Mouse (Mus musculus) 416B (cell line): ENCODE results near the gene Ehd4.

Experiments
- DNase-seq: peaks from one replicate; pipeline ENCODE4 v3.0.0; 2011; ENCODE audit warnings: low read depth

Ehd4 gene

DNA sequence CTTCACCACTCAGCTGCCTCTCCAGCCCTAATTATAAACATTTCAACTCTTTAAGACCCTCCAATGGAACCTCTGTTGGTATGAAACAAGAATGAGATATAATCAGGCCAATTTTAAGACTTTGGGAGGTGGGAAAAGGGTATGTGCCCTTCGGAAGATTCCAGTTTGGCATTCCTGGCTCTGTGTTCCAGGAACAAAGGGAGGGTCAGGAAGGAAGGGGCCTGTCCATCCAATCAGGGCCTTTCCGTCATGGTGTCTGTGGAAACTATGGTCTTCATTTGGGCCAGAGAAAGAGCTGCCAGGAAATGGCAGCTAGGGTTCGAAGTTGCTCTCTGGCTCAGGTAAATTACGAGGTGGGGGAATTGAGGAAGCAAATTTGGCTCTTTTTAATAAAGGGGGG is 46.3 kb downstream of the Ehd4 start:
- DNase-seq, result no peak

DNA sequence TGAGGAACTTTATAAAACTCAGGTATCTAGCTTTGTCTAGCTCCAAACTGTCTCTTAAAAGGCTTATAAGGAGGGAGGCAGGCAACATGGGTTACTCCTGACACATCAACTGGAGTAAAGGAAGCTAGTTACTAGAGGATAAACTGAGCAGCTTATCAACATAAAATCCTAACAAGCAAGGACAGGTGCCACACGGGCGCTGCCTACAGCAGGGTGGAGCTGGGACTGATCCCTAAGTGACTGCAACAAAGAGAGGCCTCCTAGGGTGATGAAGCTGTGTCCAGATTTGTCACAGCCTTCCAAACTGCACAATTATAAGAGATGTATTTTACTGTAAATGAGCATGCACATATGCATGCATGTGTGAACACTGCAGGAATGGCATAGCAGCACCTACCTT is 47.0 kb downstream of the Ehd4 start:
- no peak for DNase-seq

- DNase-seq, result no peak
Measured at GRCm38 (mm10) chr2:120106397-120106973, 47.9 kb downstream of the Ehd4 start.

DNA sequence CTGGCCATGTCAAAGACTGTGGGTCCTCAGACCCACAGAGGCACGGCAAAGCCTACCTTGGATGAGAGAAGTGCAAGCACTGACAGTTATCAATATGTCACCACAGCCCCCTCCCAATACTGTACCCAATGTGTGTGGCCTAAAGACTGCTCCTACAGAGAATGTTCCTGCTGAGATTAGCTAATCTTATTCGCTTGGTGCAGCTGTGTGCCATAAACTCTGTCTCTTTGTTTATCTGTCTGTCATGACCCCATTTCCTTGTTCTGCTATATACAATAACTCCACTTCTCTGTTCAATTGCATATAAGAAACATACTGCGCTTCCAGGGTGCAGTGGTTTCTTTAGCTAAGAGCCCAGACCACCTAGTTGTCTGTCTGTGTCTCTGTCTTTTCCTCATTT is 48.5 kb downstream of the Ehd4 start:
- DNase-seq, result no peak

DNA sequence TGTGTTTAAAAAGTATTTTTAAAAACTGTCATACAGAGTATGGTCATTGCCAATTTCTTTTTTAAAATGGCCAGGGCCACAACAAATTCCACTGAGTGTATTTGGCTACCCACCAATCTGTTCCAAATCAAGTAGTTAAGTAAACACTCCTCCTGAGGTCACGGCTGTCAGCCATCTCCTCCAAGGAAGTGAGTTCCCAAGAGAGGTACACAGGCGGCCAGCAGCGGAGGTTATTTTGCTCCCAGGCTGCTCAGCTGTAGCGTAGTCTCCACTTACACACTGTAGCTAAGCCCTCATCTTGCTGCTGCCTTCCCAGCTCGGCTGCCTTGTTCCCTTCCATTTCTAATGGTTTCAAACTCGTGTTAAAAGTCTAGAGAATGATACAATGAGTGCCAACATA is 51.5 kb downstream of the Ehd4 start:
- no peak for DNase-seq

- DNase-seq, result no peak
Measured at GRCm38 (mm10) chr2:120102450-120102849, 52.0 kb downstream of the Ehd4 start.

- no peak for DNase-seq
Measured at GRCm38 (mm10) chr2:120101961-120102360, 52.4 kb downstream of the Ehd4 start.

GRCm38 (mm10) chr2:120099886-120100285 is 54.5 kb downstream of the Ehd4 start:
- peak; percentile 92 for DNase-seq

GRCm38 (mm10) chr2:120099263-120099662 is 55.1 kb downstream of the Ehd4 start:
- DNase-seq, result no peak

DNA sequence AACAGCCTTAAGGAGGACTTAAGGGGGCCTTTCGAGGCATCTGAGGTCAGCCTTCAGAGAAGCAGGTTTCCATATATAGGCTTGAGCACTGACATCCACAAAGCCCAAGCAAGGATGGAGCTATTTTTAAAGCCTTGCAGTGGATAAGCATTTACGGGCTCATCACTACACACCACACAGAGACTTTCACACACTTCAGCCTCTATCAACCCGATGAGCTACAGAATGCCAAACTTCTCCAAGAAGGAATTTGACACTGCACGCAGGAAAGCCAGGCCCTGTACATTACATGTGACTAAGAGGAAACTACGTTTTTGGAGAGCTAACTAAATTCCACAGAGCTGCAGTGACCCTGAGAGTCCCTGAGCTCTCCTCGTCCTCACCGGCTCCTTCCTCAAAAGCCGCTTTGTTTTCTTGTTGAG is 55.6 kb downstream of the Ehd4 start:
- DNase-seq, result no peak

GRCm38 (mm10) chr2:120097868-120098267 is 56.5 kb downstream of the Ehd4 start:
- no peak for DNase-seq

DNA sequence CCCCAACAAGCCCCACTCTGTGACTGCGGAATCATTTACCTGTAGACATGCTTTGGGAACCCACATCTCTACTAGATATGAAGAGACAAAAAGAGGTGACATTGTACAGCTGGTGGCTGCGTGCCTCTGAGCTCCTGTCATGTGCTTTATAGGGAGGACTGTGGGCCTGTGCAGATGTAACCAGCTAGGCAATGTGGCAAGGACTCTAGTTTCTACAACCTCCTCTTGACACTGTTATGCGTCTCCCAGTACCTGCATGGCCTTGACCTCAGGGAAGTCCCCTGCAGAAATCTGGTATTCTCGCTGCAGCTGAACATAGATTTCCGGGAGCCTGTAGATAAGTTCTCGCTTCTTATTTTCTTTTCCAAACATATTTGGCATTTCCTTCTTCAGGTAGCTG is 57.7 kb downstream of the Ehd4 start:
- no peak for DNase-seq

GRCm38 (mm10) chr2:120096191-120096590 is 58.2 kb downstream of the Ehd4 start:
- no peak for DNase-seq

DNA sequence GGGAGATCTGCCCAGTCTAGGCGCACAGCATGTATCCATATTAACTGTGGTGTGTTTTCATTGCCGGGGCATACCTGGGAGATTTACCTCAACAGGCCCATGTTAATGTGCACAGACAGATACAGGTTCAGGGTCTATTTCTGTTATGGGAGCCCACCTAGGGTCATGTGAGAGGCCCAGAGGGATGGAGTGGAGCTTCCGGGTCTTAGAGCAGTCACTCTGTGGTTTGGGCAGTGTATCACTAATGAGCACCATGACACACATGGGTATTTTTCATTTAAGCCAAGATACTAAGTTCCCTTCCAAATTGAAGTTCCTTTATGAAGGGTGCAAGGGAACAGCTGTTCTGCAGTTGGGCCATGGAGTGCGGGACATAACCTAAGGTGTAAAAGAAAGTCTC is 59.2 kb downstream of the Ehd4 start:
- DNase-seq, result no peak

DNA sequence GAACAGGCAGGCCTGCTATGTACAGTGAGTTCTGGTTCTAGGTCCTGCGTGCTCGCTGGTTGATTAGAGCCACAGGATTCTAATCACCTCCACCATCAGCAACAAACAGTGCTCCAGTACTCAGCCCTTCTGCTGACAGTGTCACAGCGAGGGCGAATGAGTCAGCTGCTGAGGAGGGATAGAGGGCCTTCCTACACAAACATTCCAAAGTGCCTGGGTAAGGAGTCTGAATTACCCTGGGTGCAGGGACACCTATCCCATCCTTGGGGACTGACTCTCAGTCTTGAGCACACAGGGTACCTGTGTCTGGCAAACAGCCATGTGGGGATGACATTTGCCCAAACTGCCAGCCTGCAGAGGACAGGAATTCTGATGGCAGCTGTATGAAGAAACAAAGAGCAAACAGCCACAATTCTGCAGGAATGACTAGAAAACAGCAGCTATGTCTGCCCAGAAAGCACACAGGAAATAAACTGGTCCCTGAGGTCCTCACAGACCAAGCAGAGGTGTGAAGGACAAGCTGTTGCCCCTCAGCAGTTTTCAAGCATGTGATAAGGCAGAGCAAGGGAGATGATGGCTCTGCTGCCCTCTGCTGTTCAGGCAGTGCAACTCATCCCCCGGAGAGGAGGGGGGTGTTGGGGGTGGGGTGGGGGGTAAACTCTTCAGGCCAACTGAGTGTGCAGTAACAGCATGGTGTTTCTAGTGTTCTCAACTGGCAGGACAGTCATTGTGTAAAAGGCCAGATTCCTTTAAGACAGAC is 60.6 kb downstream of the Ehd4 start:
- peak; percentile 57 for DNase-seq

- no peak for DNase-seq
Measured at GRCm38 (mm10) chr2:120090979-120091378, 63.4 kb downstream of the Ehd4 start.

- DNase-seq, result no peak
Measured at GRCm38 (mm10) chr2:120087897-120088296, 66.5 kb downstream of the Ehd4 start.

- DNase-seq, result no peak
Measured at GRCm38 (mm10) chr2:120087391-120087790, 67.0 kb downstream of the Ehd4 start.

GRCm38 (mm10) chr2:120086038-120086437 is 68.4 kb downstream of the Ehd4 start:
- DNase-seq, result no peak

DNA sequence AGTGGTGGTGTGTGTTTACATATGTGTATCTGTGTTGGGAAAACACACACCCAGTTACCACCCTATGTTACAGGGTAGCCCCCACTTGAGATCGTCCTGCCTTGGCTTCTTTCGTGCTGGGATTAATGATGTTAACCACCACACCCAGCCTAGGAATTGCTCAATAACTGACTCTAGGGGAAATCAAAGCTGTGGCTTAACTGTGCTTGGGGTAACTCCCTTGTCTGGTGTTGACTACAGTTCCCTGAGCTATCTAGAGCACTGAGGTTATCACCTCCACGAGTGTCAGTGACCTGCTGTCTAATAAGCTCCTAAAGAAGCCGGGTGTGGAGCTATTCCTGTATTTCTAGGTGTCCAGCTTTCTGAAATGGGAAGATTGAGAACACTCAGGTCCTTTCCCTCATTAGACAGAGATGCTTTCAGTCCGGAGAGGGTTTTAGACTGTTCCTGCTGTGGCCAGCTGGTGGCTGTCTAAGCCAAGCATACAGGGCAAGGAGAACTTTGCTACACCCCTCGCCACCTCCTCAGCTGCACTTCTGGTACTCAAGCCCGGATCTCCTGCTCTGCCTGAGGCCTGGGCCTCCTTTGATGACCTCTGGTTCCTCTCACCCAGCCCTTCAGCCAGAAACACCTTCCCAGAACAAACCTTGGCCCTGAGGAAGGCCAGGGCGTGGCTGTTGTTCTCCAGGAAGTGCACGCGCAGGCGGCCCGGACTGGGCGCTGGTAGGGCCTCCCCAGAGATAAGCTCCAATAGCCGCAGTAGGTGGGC is 69.6 kb downstream of the Ehd4 start:
- peak; percentile 56 for DNase-seq

DNA sequence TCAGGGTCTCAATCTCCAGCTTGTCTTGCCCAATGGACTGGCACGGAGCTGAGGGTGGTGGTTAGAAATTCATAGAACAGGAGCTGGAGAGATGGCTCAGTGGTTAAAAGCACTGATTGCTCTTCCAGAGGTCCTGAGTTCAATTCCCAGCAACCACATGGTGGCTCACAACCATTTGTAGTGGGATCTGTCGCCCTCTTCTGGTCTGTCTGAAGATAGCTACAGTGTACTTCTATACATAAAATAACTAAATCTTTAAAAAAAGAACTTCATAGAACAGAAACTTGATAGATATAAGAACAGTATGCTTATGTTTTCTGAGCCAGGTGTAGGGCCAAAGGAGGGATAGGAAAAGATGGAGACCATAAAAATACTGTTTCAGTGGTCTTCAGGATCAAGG is 72.0 kb downstream of the Ehd4 start:
- DNase-seq, result no peak

DNA sequence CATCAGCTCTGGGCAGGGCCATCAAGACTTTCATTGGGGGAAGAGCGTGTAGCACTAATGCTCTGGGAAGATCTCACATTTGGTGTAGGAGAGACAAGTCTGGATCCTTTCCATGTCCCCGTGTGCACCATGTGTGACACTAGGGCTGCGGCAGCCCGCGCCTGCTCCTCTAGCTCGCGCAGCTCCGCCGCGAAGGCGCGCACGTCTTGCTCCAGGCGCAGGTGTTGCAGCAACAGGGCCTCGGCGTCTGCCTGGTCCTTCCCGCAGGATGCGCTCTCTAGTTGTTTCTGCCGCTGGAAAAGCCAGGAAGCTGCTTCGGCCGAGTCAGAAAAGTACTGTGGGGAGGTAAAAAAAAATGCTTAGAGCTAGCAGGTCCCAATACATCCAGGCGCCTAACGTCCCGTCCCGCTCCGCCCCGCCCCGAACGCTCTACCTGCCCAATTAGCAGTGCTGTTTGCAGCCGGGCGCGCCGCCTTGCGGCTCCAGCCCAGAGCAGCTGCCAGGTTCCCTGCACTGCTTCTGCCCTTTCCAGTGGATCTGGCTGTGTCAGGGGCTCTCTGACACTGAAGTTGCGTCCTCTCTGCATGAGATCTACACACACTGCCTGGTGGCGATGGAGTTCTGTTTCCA is 78.2 kb downstream of the Ehd4 start:
- DNase-seq, result no peak

DNA sequence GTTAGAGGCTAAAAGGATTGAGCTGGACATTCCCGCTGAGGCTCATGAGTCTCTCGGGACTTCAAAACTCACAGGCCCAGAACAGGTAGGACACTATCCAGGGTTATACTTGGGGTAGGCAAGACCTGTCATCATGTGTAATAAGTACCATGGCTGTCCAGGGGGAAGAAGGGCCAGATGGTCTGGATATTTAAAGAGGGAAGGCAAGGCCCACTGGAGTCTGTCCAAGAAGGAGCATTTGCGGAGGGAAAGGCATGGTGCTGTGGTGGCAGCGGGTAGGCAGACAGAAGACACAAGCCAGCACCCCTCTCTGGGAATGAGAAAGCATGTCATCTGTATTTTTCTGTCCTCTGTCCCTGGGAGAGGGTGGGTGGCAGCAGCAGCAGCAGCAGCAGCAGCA is 80.3 kb downstream of the Ehd4 start:
- DNase-seq, result no peak
